Mouse (Mus musculus): Measurements from ENCODE around the gene Serpina6. TPM values are rescaled to one million over a fixed set of nuclear protein-coding genes. Genes with fewer than 3 reads are reported as not detected.

The Serpina6 gene
- total RNA-seq, 2 experiments from 2014 or later, result not detected

Other genes starting within 250 kb of the Serpina6 start
- 1 to 10 TPM; 2.0 to 2.3 TPM for gene 9330161L09Rik, start 249.4 kb downstream of the Serpina6 start, total RNA-seq (2021)
- gene Ddx24, start 231.4 kb downstream of the Serpina6 start, total RNA-seq (2021), result 100 to 1,000 TPM; 174 to 189 TPM
- gene Ifi27, start 223.0 kb downstream of the Serpina6 start, total RNA-seq (2021), result 10 to 100 TPM; 27.2 to 34.9 TPM
- 1 to 10 TPM; 2.5 to 3.3 TPM for gene Ifi27l2a, start 213.5 kb downstream of the Serpina6 start, total RNA-seq (2021)
- gene Ifi27l2b, start 200.0 kb downstream of the Serpina6 start, total RNA-seq (2021), result not detected
- 10 to 100 TPM; 14.5 to 14.6 TPM for gene Ppp4r4, start 124.9 kb downstream of the Serpina6 start, total RNA-seq (2021)
- not detected for gene Serpina10, start 25.8 kb downstream of the Serpina6 start, total RNA-seq (2021)
- gene Serpina16, start 18.9 kb upstream of the Serpina6 start, total RNA-seq (2021), result not detected
- gene Serpina1f, start 38.3 kb upstream of the Serpina6 start, total RNA-seq (2021), result not detected
- gene Serpina1d, start 116.4 kb upstream of the Serpina6 start, total RNA-seq (2021), result not detected
- not detected for gene Serpina1b, start 173.2 kb upstream of the Serpina6 start, total RNA-seq (2021)
- not detected for gene Serpina1a, start 206.3 kb upstream of the Serpina6 start, total RNA-seq (2021)
- gene Serpina1c, start 247.7 kb upstream of the Serpina6 start, total RNA-seq (2021), result not detected

Data from left cerebral cortex, postnatal 14 days (tissue).